Mouse (Mus musculus) intestine, embryonic 16.5 days (tissue): ENCODE data around the gene Rnf20. TPM values are rescaled to one million over a fixed set of nuclear protein-coding genes. Genes with fewer than 3 reads are reported as not detected.

Experiments
- ATAC-seq: fragments of 200-750 bp; cut with Nextera tagmentation; 2 replicates; pipeline ENCODE4 v1.8.0; 2017; ENCODE audit warnings: moderate TSS enrichment, moderate library complexity
- H3K27ac ChIP-seq: fragments of 300-500 bp; sonication (generic); 2 replicates; pipeline ENCODE4 v1.5.1; 2014; ENCODE audit warnings: mild to moderate bottlenecking, low read length
- H3K27me3 ChIP-seq: fragments of 300-500 bp; sonication (generic); replicated peaks from 2 replicates; pipeline ENCODE4 v1.6.1; 2014; ENCODE audit warnings: low read length, control low read depth, mixed read lengths; ENCODE audit not compliant: control insufficient read depth, insufficient read depth
- H3K36me3 ChIP-seq: fragments of 300-500 bp; sonication (generic); 2 replicates; pipeline ENCODE4 v1.6.1; 2014; ENCODE audit warnings: low read length, control low read depth; ENCODE audit not compliant: control insufficient read depth, insufficient read depth
- H3K4me1 ChIP-seq: fragments of 300-500 bp; sonication (generic); 2 replicates; pipeline ENCODE4 v1.6.1; 2014; ENCODE audit warnings: low read length, control low read depth, mixed read lengths; ENCODE audit not compliant: control insufficient read depth, insufficient read depth
- H3K4me2 ChIP-seq: fragments of 300-500 bp; sonication (generic); 2 replicates; pipeline ENCODE4 v1.6.1; 2014; ENCODE audit warnings: low read depth, low read length, control low read depth
- H3K4me3 ChIP-seq: fragments of 300-500 bp; sonication (generic); 2 replicates; pipeline ENCODE4 v1.5.1; 2014; ENCODE audit warnings: mild to moderate bottlenecking, low read length
- H3K9ac ChIP-seq: fragments of 300-500 bp; sonication (generic); 2 replicates; pipeline ENCODE4 v1.6.1; 2014; ENCODE audit warnings: low read depth, low read length
- H3K9me3 ChIP-seq: fragments of 300-500 bp; sonication (generic); 2 replicates; pipeline ENCODE4 v1.6.1; 2016; ENCODE audit warnings: low read length, control low read depth; ENCODE audit not compliant: control insufficient read depth
- WGBS: fragments of 180-500 bp; shearing (Covaris S2); extraction: QIAGEN DNeasy Blood & Tissue Kit; methylation state at CpG from one replicate; pipeline ENCODE4 v1.1.7; 2014; 5-methylcytosine and 5-hydroxymethylcytosine counted together
- polyA plus RNA-seq: library from polyadenylated mRNA; unstranded; fragments of >200 nt; fragmentation: Nextera tagmentation; extraction: Ambion mirVana; gene quantifications from 2 replicates; pipeline ENCODE4 v1.2.1, GENCODE M21; 2015

Rnf20 gene
- polyA plus RNA-seq, 1 experiment from 2014 or later: 25.7 TPM

DNA sequence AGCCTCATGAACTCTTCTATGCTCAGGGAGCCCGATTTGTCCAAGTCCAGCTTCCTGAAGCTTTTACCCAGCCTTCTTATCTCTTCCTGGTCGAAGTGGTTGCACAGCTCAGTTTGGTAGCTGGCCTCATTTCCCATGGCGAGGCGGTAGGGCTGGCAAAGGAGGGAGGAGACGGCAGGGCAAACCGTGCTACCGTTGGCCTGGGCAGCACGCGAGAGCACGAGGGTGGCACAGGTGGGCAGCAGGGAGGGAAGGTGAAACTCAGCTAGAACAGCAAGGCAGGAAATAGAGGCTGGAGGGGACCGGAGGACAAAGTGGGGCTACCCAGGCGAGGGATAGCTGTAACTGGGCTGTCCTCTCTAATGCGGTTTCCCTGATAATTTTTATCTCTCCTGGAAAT, 50.0 kb downstream of the Rnf20 start, which contains the start of gene Ppp3r2:
Gene Ppp3r2, minus strand, starts transcription at position 213 of the 400 bp plus-strand sequence.
- no peak within 1 kb of the TSS for H3K27ac ChIP-seq
- no peaks in the 10 kb centered on the region for H3K27me3 ChIP-seq
- no peak within 1 kb of the TSS for H3K4me2 ChIP-seq
- H3K36me3 ChIP-seq: no peaks in the 10 kb centered on the region
- no peak for ATAC-seq
- 81% methylated on average over 13 of the region's 13 CpGs for WGBS
- no peaks in the 10 kb centered on the region for H3K9me3 ChIP-seq
- H3K4me3 ChIP-seq: no peak within 1 kb of the TSS
- no peaks in the 10 kb centered on the region for H3K4me1 ChIP-seq
- H3K9ac ChIP-seq: no peak within 1 kb of the TSS

DNA sequence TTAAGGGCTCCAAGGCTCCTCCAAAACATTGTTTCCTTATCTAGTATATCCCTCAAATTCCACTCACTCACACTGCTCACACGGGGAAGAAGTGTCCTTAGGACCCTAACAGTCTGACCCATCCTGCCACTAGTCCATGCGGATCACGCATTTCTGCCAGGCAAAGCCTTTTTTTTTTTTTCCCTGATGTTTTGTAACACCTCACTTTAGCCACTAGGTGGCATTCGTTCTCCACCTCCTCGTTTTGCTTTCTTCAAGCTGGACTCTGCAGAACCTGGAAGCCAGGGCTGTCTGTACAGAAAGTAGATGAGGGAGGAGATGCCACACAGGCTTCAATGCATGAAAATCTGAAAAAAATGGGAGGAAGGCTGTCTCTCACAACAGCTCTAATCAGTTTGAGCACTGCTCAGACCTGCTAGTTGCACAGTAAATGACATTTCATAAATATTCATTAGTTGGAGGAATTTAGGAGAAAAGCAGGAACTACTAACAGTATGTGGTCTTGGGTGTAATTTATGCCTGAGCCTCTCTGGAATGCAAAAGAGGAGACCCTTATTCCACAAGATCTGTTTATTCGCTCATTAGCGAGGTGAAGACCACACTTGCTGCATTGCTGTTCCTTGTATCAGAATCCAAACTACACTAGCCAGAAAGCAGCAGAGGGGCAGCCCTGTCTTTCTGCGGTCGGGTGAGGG, 56.9 kb downstream of the Rnf20 start:
- WGBS: 23% methylated on average over 9 of the region's 9 CpGs
- Histone ChIP-seq H3K4me1 (no peaks in the 10 kb centered on the region; the same call in 1 of the 2 replicates), H3K4me3 (no peak overlapping the region), H3K9me3 (no peaks in the 10 kb centered on the region), H3K27ac (no peak overlapping the region), H3K36me3 (no peaks in the 10 kb centered on the region), H3K9ac (no peak overlapping the region), H3K4me2 (no peak overlapping the region), H3K27me3 (no peaks in the 10 kb centered on the region)
- no peak for ATAC-seq

DNA sequence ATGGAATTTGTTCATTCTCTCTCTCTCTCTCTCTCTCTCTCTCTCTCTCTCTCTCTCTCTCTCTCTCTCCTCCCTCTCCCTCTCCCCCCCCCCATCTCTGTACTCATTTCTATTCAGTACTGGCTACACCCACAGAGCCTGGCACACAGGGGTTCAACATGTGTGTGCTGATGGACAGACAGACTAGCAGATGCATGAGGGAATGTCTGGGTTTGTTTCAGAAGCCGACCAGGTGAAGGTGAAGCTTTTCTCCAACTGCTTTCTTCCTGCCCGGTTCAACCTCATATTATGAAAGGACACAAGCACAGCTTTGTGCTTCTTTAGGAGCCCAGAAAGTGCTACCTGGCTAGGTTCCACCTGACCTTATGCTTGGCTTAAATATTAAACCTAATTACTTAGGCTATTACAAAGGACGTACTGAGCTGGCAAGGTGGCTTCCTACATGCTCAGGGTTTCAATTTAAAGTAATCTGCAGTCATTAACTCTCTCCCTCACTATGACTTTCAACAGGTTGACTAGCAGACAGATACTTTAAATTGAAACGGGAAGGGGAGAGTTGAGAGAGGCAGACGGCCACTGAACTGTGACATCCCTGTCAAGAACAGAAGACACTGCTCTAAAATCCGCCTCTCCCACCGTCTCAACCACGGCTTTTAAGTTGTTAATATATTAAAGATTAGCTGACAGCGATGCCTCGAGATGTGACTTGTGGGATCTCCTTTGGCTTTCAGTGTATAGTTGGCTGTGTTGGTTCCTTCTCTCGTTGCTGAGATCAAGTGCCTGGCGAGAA, 59.8 kb downstream of the Rnf20 start:
- H3K27ac ChIP-seq: no peak overlapping the region
- H3K9ac ChIP-seq: 0 out of 2 replicates have a peak overlapping the region, but pooled peaks have one; percentile 41
- ATAC-seq: peak; percentile 96
- H3K4me2 ChIP-seq: peak overlapping the region; percentile 41
- H3K4me1 ChIP-seq: no peaks in the 10 kb centered on the region; the same call in 1 of the 2 replicates
- H3K9me3 ChIP-seq: no peaks in the 10 kb centered on the region
- H3K27me3 ChIP-seq: no peaks in the 10 kb centered on the region
- WGBS: 46% methylated on average over 12 of the region's 12 CpGs
- H3K4me3 ChIP-seq: peak overlapping the region; percentile 18
- no peaks in the 10 kb centered on the region for H3K36me3 ChIP-seq

Other genes starting within 250 kb of the Rnf20 start
- not detected in 2 replicates for gene Acnat2, start 223.9 kb upstream of the Rnf20 start, polyA plus RNA-seq
- gene Acnat1, start 158.1 kb upstream of the Rnf20 start, polyA plus RNA-seq: 5.7 and 6.8 TPM in 2 replicates
- 0.20 and 0.53 TPM in 2 replicates for gene Baat, start 125.4 kb upstream of the Rnf20 start, polyA plus RNA-seq
- 90.7 and 98.9 TPM in 2 replicates for gene Mrpl50, start 110.9 kb upstream of the Rnf20 start, polyA plus RNA-seq
- 4.4 and 4.8 TPM in 2 replicates for gene Zfp189, start 110.8 kb upstream of the Rnf20 start, polyA plus RNA-seq
- 572 and 696 TPM in 2 replicates for gene Aldob, start 82.5 kb upstream of the Rnf20 start, polyA plus RNA-seq
- 21.5 and 22.6 TPM in 2 replicates for gene Tmem246, start 34.1 kb upstream of the Rnf20 start, polyA plus RNA-seq
- gene Ppp3r2, start 50.0 kb downstream of the Rnf20 start, polyA plus RNA-seq: 0.07 and 0.09 TPM in 2 replicates
- gene Grin3a, start 213.7 kb downstream of the Rnf20 start, polyA plus RNA-seq: 0.40 and 0.43 TPM in 2 replicates